ENCODE assay signal across 8 mouse cellular contexts in the genomic region with DNA sequence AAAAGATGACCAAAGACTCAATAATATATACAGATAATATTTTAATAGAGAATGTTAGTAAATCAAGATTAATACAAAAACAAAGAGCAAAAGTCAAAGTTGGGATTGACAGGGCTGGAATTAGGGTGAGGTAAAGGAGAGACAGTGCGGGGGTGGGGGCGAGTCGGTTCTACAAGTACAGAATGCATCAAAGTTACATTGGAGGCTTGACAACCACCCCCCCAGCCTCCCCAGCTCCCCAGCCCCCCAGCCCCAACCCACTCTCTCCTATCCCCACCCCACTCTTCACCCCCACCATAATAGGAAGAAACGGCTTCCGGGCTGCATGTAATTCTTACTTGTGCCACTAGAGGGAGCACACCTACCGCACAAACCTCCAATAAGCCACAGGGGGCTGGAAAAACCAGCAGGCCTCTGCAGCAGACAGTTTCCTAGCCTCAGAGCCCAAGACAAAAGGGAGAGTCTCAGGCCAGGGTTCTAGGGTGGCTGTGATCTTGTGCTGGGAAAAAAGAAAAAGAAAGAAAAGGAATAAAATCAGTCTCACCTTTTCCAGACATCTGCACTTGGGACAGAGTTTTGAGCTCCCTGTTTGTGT. TPM values are rescaled to one million over a fixed set of nuclear protein-coding genes. Genes with fewer than 3 reads are reported as not detected.
DNase-seq lines count a peak whose midpoint lies in the region; ATAC-seq lines count a peak whose summit lies in the region.

No protein-coding gene starts in this region.

- H3K9me3 ChIP-seq in forebrain, embryonic 13.5 days (replicated peaks), result no peaks in the 10 kb centered on the region; the same call in 1 of the 2 replicates

- no peaks in the 10 kb centered on the region for H3K4me1 ChIP-seq in forebrain, embryonic 13.5 days

- H3K27ac ChIP-seq in forebrain, embryonic 13.5 days, result no peak overlapping the region

- no peaks in the 10 kb centered on the region for H3K36me3 ChIP-seq in forebrain, embryonic 13.5 days (ENCODE audit: poor library complexity, severe bottlenecking)

- H3K27me3 ChIP-seq in forebrain, embryonic 13.5 days, result no peaks in the 10 kb centered on the region

- WGBS in forebrain, embryonic 13.5 days, result 13% methylated on average over 6 of the region's 6 CpGs
- 30% methylated on average over 6 of the region's 6 CpGs for WGBS in large intestine, adult 2 months

- H3K4me2 ChIP-seq in forebrain, embryonic 13.5 days, result no peak overlapping the region

- H3K4me3 ChIP-seq in forebrain, embryonic 13.5 days, result no peak overlapping the region

- ATAC-seq in forebrain, embryonic 13.5 days, result peak; percentile 82
- ATAC-seq in neutrophil, adult 5-6 weeks (ENCODE audit: extremely low read depth, insufficient number of reproducible peaks, low FRiP score, poor library complexity, severe bottlenecking), result peak; percentile 46; the same call in 1 of the 2 replicates

- DNase-seq in ES-CJ7 (ENCODE audit: low read depth, low spot score), result peak; percentile 87
- DNase-seq in c-Kit-positive CD71-negative TER-119-negative erythroid progenitor cells, embryonic 14.5 days (ENCODE audit: low read depth), result peak; percentile 64
- peak; percentile 75 to 88 for DNase-seq in heart, postnatal 10 days
- peak; percentile 29 for DNase-seq in large intestine, adult 2 months (ENCODE audit: low read depth, low spot score)
- DNase-seq in lung, adult 18-20 months, result peak; percentile 47 to 60
- peak; percentile 44 to 71 for DNase-seq in thymus, postnatal 10 days (ENCODE audit: low spot score in 2 of 2)

- no peak overlapping the region for H3K9ac ChIP-seq in forebrain, embryonic 13.5 days

- intact Hi-C loops in heart, postnatal 10 days (cut with DNase I), result loop anchor here (1.0 to 10.0 kb wide), 4 partner anchors 33 to 191 kb away; a partner anchor contains a TSS

RNA-seq across cellular contexts. Expression of a gene that starts 19.8 kb away (rescaled TPM):
- 2.2 and 2.6 TPM in 2 replicates for polyA plus RNA-seq in forebrain, embryonic 13.5 days (2015; fragmentation: Nextera tagmentation; extraction: Ambion mirVana)
- 10 to 100 TPM; 15.4 to 15.8 TPM for total RNA-seq in heart, postnatal 10 days (2021)
- polyA plus RNA-seq in large intestine, adult 2 months (2012; rRNA removed), result 6.8 and 8.6 TPM in 2 replicates
- total RNA-seq in neutrophil, adult 5-6 weeks (2017), result not detected in 2 replicates

RNA-seq across cellular contexts. Expression of a gene that starts 34.7 kb away (rescaled TPM):
- 13.9 and 15.1 TPM in 2 replicates for polyA plus RNA-seq in forebrain, embryonic 13.5 days (2015; fragmentation: Nextera tagmentation; extraction: Ambion mirVana)
- total RNA-seq in heart, postnatal 10 days (2021), result 10 to 100 TPM; 10.2 to 11.3 TPM
- 7.0 and 9.5 TPM in 2 replicates for polyA plus RNA-seq in large intestine, adult 2 months (2012; rRNA removed)
- not detected in 2 replicates for total RNA-seq in neutrophil, adult 5-6 weeks (2017)

Comparison
In these comparisons a context has a peak if more than half of its experiments do, and no peak if none do; other contexts are left out.
1. DNase-seq: peak in every context shown above with its lines; median percentile 87 in ES-CJ7; 82 in heart, postnatal 10 days; 64 in c-Kit-positive CD71-negative TER-119-negative erythroid progenitor cells, embryonic 14.5 days; 58 in thymus, postnatal 10 days; 54 in lung, adult 18-20 months; 29 in large intestine, adult 2 months.
2. RNA of a gene that starts 19.8 kb away (total RNA-seq): 15.4 to 15.8 TPM in heart, postnatal 10 days; not detected in neutrophil, adult 5-6 weeks; every median in the first group is over 10 times any median in the second.
3. RNA of a gene that starts 34.7 kb away (total RNA-seq): 10.2 to 11.3 TPM in heart, postnatal 10 days; not detected in neutrophil, adult 5-6 weeks; every median in the first group is over 10 times any median in the second.